Mouse (Mus musculus) ES-E14 (cell line): ENCODE results near the gene Hpd. TPM values are rescaled to one million over a fixed set of nuclear protein-coding genes. Genes with fewer than 3 reads are reported as not detected.

Experiments used
- DNase-seq: peaks from one replicate; pipeline ENCODE4 v3.0.0-alpha.2; 2013; ENCODE audit warnings: low read depth, low spot score
- H3K27ac ChIP-seq: 2 replicates; pipeline ENCODE4 v1.5.1; 2012; ENCODE audit warnings: low read depth, mild to moderate bottlenecking, low read length, moderate library complexity, mixed read lengths; ENCODE audit not compliant: poor library complexity, insufficient read depth, severe bottlenecking
- H3K36me3 ChIP-seq: 2 replicates; pipeline ENCODE4 v1.6.1; 2012; ENCODE audit warnings: mild to moderate bottlenecking, low read length, moderate library complexity, mixed read lengths; ENCODE audit not compliant: control insufficient read depth, poor library complexity, insufficient read depth, severe bottlenecking
- H3K4me1 ChIP-seq, 2 experiments: fragments of 150-350 bp in 1 of 2; sonication (generic) in 1 of 2; 2 replicates each; pipeline ENCODE4 v1.6.1; 2012; ENCODE audit warnings: low read length in 2 of 2, mild to moderate bottlenecking in 1 of 2, mixed read lengths in 1 of 2; ENCODE audit not compliant: control insufficient read depth in 2 of 2, insufficient read depth in 2 of 2, poor library complexity in 1 of 2
- H3K4me3 ChIP-seq, 2 experiments: fragments of 150-350 bp in 1 of 2; sonication (generic) in 1 of 2; 2 replicates each; pipeline ENCODE4 v1.5.1; 2012; ENCODE audit warnings: low read length in 2 of 2, low read depth in 1 of 2, mild to moderate bottlenecking in 1 of 2, mixed read lengths in 1 of 2; ENCODE audit not compliant: insufficient read depth in 1 of 2, poor library complexity in 1 of 2, severe bottlenecking in 1 of 2
- H3K9ac ChIP-seq: 2 replicates; pipeline ENCODE4 v1.6.1; 2012; ENCODE audit warnings: low read depth, mild to moderate bottlenecking, low read length, mixed read lengths; ENCODE audit not compliant: poor library complexity, insufficient read depth, severe bottlenecking
- H3K9me3 ChIP-seq: fragments of 150-350 bp; sonication (generic); 2 replicates; pipeline ENCODE4 v1.6.1; 2012; ENCODE audit warnings: low read depth, mild to moderate bottlenecking, low read length; ENCODE audit not compliant: control insufficient read depth, insufficient read depth
- CHD2 ChIP-seq: IDR thresholded peaks from 2 replicates; pipeline ENCODE4 v1.6.1; 2014; ENCODE audit warnings: mild to moderate bottlenecking, low read depth, low read length, inconsistent platforms
- HCFC1 ChIP-seq: IDR thresholded peaks from 2 replicates; pipeline ENCODE4 v1.6.1; 2012; ENCODE audit warnings: low read length, inconsistent platforms, borderline replicate concordance; ENCODE audit not compliant: insufficient read depth
- MAFK ChIP-seq: IDR thresholded peaks from 2 replicates; pipeline ENCODE4 v1.6.1; 2014; ENCODE audit warnings: mild to moderate bottlenecking, low read depth, low read length, inconsistent platforms; ENCODE audit not compliant: insufficient read depth
- ZC3H11A ChIP-seq: IDR thresholded peaks from 2 replicates; pipeline ENCODE4 v1.6.1; 2012; ENCODE audit warnings: low read depth, mild to moderate bottlenecking, inconsistent platforms, low read length, borderline replicate concordance
- ZNF384 ChIP-seq: IDR thresholded peaks from 2 replicates; pipeline ENCODE4 v1.6.1; 2012; ENCODE audit warnings: low read depth, low read length, inconsistent platforms
- in situ Hi-C, 2 experiments: fragments of 600-800 bp; cut with MboI; formaldehyde crosslinking; loops; one replicate each; pipeline ENCODE4 v1.15.1; 2025; ENCODE audit warnings: low sequenced_read_pairs in 2 of 2, inconsistent platforms in 1 of 2; ENCODE audit not compliant: unreplicated experiment in 2 of 2
- total RNA-seq: library from RNA; depleted of rRNA; stranded (reverse); fragments of 300-350 nt; gene quantifications from 2 replicates; pipeline ENCODE4 v1.2.3, GENCODE M21; 2012

Gene Hpd
- total RNA-seq, 1 experiment = not detected

DNA sequence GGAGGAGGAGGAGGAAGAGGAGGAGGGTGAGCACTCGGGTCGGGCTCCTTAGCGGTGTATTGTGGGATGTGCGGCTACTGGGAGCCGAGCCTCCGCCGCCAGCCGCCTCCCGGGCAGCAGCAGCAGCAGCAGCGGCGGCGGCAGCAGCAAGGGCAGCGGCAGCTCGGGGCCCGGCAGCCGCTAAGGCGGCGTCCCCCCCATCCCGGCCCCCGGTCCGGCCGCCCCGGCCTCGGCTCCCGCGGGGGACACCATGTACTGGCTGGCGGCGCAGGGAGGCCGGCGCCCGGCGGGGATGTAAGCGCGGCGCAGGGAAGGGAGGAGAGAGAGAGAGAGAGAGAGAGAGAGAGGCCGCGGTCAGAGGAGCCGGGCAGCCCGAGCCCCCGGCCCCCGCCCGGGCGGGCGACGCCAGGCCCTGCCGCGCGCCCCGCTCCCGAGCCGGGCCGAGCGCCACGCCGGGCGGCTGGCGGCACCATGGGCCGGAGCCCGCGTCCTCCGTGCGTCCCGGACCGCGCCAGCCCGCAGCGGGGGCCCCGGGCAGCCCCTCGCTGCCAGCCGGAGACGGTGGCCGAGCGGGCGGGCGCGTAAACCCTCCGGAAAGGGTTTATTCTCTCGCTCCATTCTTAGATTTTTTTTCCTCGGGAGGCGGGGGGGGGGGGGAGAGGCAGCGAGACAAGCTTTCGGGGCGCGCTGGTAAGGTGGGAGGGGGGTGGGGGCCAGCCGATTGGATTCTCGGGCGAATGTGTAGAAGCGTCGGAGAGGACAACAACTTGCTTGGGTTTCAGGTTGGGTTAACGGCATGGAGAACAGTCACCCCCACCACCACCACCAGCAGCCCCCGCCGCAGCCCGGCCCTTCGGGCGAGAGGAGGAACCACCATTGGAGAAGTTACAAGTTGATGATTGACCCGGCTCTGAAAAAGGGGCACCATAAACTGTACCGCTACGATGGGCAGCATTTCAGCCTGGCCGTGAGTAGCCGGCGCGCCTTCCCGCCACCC lies 40.1 kb downstream of the Hpd start, which contains the start of gene Setd1b:
Gene Setd1b (plus strand): TSS at position 33 of the 997 bp plus-strand sequence.
- Histone ChIP-seq H3K4me1 (peaks cover 8 to 13% of the 10 kb centered on the region in 2 experiments; a peak in 2 of 4 replicates), H3K4me3 (peak within 1 kb of the TSS; percentile 63 to 76), H3K27ac (peak within 1 kb of the TSS; percentile 94), H3K9me3 (no peaks in the 10 kb centered on the region), H3K9ac (peak within 1 kb of the TSS; percentile 90), H3K36me3 (peaks cover 23% of the 10 kb centered on the region)
- no peak for DNase-seq
- in situ Hi-C loops = no loop called here
- TF ChIP-seq ZNF384 (no peak), MAFK (no peak), ZC3H11A (no peak), CHD2 (no peak), HCFC1 (no peak)

GRCm38 (mm10) chr5:123141555-123142160 lies 40.9 kb downstream of the Hpd start:
- Histone ChIP-seq H3K9ac (peak overlapping the region; percentile 90), H3K27ac (peak overlapping the region; percentile 94), H3K9me3 (no peaks in the 10 kb centered on the region), H3K4me1 (peaks cover 8 to 11% of the 10 kb centered on the region in 2 experiments; a peak in 2 of 4 replicates), H3K36me3 (peaks cover 17% of the 10 kb centered on the region), H3K4me3 (peak overlapping the region; percentile 63 to 76)
- DNase-seq = no peak
- in situ Hi-C loops = no loop called here
- TF ChIP-seq MAFK = no peak
- no peak for TF ChIP-seq ZNF384
- no peak for TF ChIP-seq ZC3H11A
- TF ChIP-seq HCFC1 = no peak
- no peak for TF ChIP-seq CHD2

GRCm38 (mm10) chr5:123140694-123141554 lies 41.6 kb downstream of the Hpd start:
- Histone ChIP-seq H3K9ac (peak overlapping the region; percentile 90), H3K27ac (peak overlapping the region; percentile 94; the same call in 1 of the 2 replicates), H3K9me3 (no peaks in the 10 kb centered on the region), H3K36me3 (peaks cover 12% of the 10 kb centered on the region; the same call in 1 of the 2 replicates), H3K4me1 (peaks cover 6 to 8% of the 10 kb centered on the region in 2 experiments; a peak in 2 of 4 replicates), H3K4me3 (peak overlapping the region; percentile 63 to 76)
- no peak for DNase-seq
- in situ Hi-C loops = no loop called here
- TF ChIP-seq CHD2 (0 out of 2 replicates have a peak, but pooled peaks have one; percentile 40), MAFK (0 out of 2 replicates have a peak, but pooled peaks have one; percentile 6), ZNF384 (no peak)
